Mouse (Mus musculus): ENCODE measurements around the gene Nnat. TPM values are rescaled to one million over a fixed set of nuclear protein-coding genes. Genes with fewer than 3 reads are reported as not detected.

Nnat gene
- polyA plus RNA-seq (2012; rRNA removed) = 10.4 and 12.2 TPM in 2 replicates

DNA sequence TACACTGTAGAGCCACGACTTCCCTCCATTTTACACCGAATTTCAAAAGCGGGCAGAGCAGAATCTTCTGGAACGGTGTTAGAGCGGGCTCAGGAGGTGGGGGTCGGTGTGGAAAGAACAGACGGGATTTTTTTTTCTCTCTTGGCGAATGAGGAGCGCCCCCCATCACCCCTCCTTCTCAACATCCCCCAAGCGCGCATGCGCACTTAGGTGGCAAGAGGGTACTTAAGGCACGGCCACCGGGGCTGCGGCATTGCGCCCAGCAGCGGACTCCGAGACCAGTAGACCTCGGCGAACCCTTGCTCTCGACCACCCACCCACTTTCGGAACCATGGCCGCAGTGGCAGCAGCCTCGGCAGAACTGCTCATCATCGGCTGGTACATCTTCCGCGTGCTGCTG lies at the start of gene Nnat:
Nnat (plus strand) TSS at position 221 of the 400 bp plus-strand sequence.

DNA sequence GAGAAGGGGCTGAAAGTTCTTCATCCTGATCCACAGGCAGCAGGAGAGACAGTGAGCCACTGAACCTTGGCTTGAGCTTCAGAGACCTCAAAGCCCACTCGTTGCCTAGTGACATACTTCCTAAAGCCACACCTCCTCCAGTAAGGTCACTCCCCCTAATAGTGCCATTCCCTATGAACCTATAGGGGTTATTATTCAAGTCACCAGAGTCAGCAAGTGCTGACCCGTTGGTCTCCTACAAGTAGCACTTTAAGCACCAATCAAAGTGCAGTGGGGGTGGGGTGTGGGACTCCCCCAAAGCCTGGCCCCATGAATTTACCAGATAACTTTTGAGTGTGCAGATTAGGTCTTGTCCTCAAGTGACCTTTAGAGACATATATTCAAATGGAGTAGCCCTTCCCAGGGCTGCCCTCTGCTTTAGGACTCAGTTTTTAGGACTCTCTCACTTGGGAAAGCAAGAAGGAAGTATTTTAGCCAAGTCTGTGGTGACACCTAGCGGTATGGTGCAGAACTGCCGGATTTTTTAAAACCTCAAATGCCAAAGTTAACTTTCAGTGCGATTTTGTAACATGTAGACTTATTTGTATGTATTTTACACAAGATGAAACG lies 11.4 kb downstream of the Nnat start, which contains the start of gene Blcap:
Blcap (minus strand) TSS at position 51 of the 609 bp plus-strand sequence.

Other genes with a start within 250 kb of the Nnat start
- gene Ghrh, start 212.6 kb upstream of the Nnat start, polyA plus RNA-seq (2012; rRNA removed) = 0.09 TPM in 1 of 2 replicates, not detected in the other
- 14.1 and 14.8 TPM in 2 replicates for gene Manbal, start 192.5 kb upstream of the Nnat start, polyA plus RNA-seq (2012; rRNA removed)
- 2.2 and 3.2 TPM in 2 replicates for gene Src, start 141.6 kb upstream of the Nnat start, polyA plus RNA-seq (2012; rRNA removed)
- 6.0 and 6.1 TPM in 2 replicates for gene Blcap, start 11.2 kb downstream of the Nnat start, polyA plus RNA-seq (2012; rRNA removed)
- gene Ctnnbl1, start 177.3 kb downstream of the Nnat start, polyA plus RNA-seq (2012; rRNA removed) = 13.1 and 13.2 TPM in 2 replicates